Mouse (Mus musculus) heart, embryonic 15.5 days (tissue): ENCODE data around the gene Ephx4. TPM values are rescaled to one million over a fixed set of nuclear protein-coding genes. Genes with fewer than 3 reads are reported as not detected.

ENCODE experiments used
- ATAC-seq: fragments of 200-750 bp; cut with Nextera tagmentation; replicated peaks from 2 replicates; pipeline ENCODE4 v1.8.0; 2017; ENCODE audit warnings: low read depth, moderate TSS enrichment; ENCODE audit not compliant: insufficient number of reproducible peaks, insufficient read depth, low FRiP score
- H3K27ac ChIP-seq: fragments of 300-500 bp; sonication (generic); 2 replicates; pipeline ENCODE4 v1.5.1; 2015; ENCODE audit warnings: mild to moderate bottlenecking, inconsistent platforms
- H3K27me3 ChIP-seq: fragments of 300-500 bp; sonication (generic); 2 replicates; pipeline ENCODE4 v1.6.1; 2015; ENCODE audit warnings: inconsistent platforms
- H3K36me3 ChIP-seq: fragments of 300-500 bp; sonication (generic); 2 replicates; pipeline ENCODE4 v1.6.1; 2015; ENCODE audit warnings: mild to moderate bottlenecking, inconsistent platforms
- H3K4me1 ChIP-seq: fragments of 300-500 bp; sonication (generic); replicated peaks from 2 replicates; pipeline ENCODE4 v1.6.1; 2015; ENCODE audit warnings: inconsistent platforms
- H3K4me2 ChIP-seq: fragments of 300-500 bp; sonication (generic); 2 replicates; pipeline ENCODE4 v1.6.1; 2015; ENCODE audit warnings: inconsistent platforms, mild to moderate bottlenecking, moderate library complexity
- H3K4me3 ChIP-seq: fragments of 300-500 bp; sonication (generic); 2 replicates; pipeline ENCODE4 v1.5.1; 2015; ENCODE audit warnings: mild to moderate bottlenecking, inconsistent platforms
- H3K9ac ChIP-seq: fragments of 300-500 bp; sonication (generic); 2 replicates; pipeline ENCODE4 v1.6.1; 2015; ENCODE audit warnings: mild to moderate bottlenecking, inconsistent platforms
- H3K9me3 ChIP-seq: fragments of 300-500 bp; sonication (generic); replicated peaks from 2 replicates; pipeline ENCODE4 v1.6.1; 2016; ENCODE audit warnings: inconsistent platforms
- WGBS: fragments of 180-500 bp; shearing (Covaris S2); methylation state at CpG from one replicate; pipeline ENCODE4 v1.1.7; 2015; ENCODE audit warnings: mixed read lengths; 5-methylcytosine and 5-hydroxymethylcytosine counted together
- polyA plus RNA-seq: library from polyadenylated mRNA; unstranded; fragments of >200 nt; fragmentation: Nextera tagmentation; extraction: Ambion mirVana; gene quantifications from 2 replicates; pipeline ENCODE4 v1.2.1, GENCODE M21; 2015

Gene Ephx4
- polyA plus RNA-seq, 1 experiment from 2014 or later: 1.0 TPM

DNA sequence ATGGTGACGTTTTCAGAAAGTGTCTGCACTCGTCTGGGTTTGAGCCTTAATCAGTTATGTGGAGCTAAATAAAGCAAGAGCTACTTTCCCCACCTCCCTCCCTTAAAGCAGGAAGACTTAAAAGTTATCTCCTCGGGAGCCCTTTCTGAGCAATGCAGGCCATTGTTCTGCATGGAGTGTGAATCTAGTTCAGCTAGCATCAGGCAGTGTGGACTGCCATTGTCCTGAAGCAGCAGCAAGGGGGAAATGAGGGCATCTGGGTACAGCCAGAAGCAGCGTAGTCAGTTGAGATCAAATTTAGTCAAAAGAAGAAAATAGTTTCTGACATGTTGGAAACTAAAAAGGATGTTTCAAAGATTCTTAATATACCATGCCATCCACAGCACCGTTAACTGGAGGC is 64.0 kb downstream of the Ephx4 start:
- H3K27me3 ChIP-seq: no peaks in the 10 kb centered on the region
- peak overlapping the region; percentile 60 for H3K27ac ChIP-seq
- H3K9ac ChIP-seq: no peak overlapping the region
- H3K9me3 ChIP-seq: no peaks in the 10 kb centered on the region
- ATAC-seq: no peak
- WGBS: 26% methylated on average over 5 of the region's 5 CpGs
- H3K4me3 ChIP-seq: no peak overlapping the region
- H3K4me2 ChIP-seq: peak overlapping the region; percentile 16; the same call in 1 of the 2 replicates
- H3K36me3 ChIP-seq: no peaks in the 10 kb centered on the region
- peaks cover 9% of the 10 kb centered on the region for H3K4me1 ChIP-seq

DNA sequence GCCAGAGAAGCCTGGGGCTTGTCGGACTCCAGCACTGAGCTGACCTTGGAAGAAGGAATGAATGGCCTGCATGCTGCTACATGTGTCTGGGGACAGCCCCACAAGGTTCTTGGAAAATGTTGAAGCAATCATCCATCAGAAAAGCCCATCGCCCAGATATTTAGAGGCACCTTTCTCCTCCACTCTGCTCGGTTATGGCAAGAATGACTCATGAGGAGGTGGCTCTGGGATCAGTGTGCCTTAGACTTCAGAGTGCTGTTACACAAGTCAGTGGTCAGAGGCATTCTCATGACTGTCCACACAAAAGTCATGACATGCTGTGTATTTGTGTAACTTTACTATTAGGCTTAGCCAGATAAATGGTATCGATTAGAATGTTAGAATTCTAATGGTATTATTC is 64.6 kb downstream of the Ephx4 start:
- WGBS: 60% methylated on average over 4 of the region's 4 CpGs
- Histone ChIP-seq H3K4me3 (no peak overlapping the region), H3K27ac (peak overlapping the region; percentile 60), H3K9ac (no peak overlapping the region), H3K4me1 (peaks cover 9% of the 10 kb centered on the region), H3K36me3 (no peaks in the 10 kb centered on the region), H3K4me2 (peak overlapping the region; percentile 16; the same call in 1 of the 2 replicates), H3K9me3 (no peaks in the 10 kb centered on the region), H3K27me3 (no peaks in the 10 kb centered on the region)
- ATAC-seq: no peak

- Histone ChIP-seq H3K36me3 (no peaks in the 10 kb centered on the region), H3K4me1 (peaks cover 9% of the 10 kb centered on the region), H3K9ac (no peak overlapping the region), H3K4me3 (no peak overlapping the region), H3K27ac (no peak overlapping the region), H3K4me2 (no peak overlapping the region), H3K27me3 (no peaks in the 10 kb centered on the region), H3K9me3 (no peaks in the 10 kb centered on the region)
- ATAC-seq: no peak
- 35% methylated on average over 10 of the region's 10 CpGs for WGBS
Measured at GRCm38 (mm10) chr5:107470600-107471329, 68.2 kb downstream of the Ephx4 start.

Other genes starting within 250 kb of the Ephx4 start
- gene Tgfbr3, start 113.1 kb upstream of the Ephx4 start, polyA plus RNA-seq: 16.8 and 23.8 TPM in 2 replicates
- 0.62 and 1.1 TPM in 2 replicates for gene Brdt, start 71.6 kb upstream of the Ephx4 start, polyA plus RNA-seq
- not detected in 2 replicates for gene Lpcat2b, start 28.8 kb downstream of the Ephx4 start, polyA plus RNA-seq
- 2.7 and 3.7 TPM in 2 replicates for gene Btbd8, start 35.3 kb downstream of the Ephx4 start, polyA plus RNA-seq
- 0.23 and 0.26 TPM in 2 replicates for gene Gm42669, start 104.9 kb downstream of the Ephx4 start, polyA plus RNA-seq
- gene 1700028K03Rik, start 132.0 kb downstream of the Ephx4 start, polyA plus RNA-seq: 0.05 and 0.06 TPM in 2 replicates
- gene Rpap2, start 194.6 kb downstream of the Ephx4 start, polyA plus RNA-seq: 10.5 and 11.2 TPM in 2 replicates
- 16.1 and 18.0 TPM in 2 replicates for gene Glmn, start 195.2 kb downstream of the Ephx4 start, polyA plus RNA-seq